Mouse (Mus musculus) gastrocnemius, adult 2 months (tissue): Measurements from ENCODE around the gene Cwc22. TPM values are rescaled to one million over a fixed set of nuclear protein-coding genes. Genes with fewer than 3 reads are reported as not detected.

Source experiments
- DNase-seq: peaks from one replicate; pipeline ENCODE4 v3.0.0; 2022
- H3K27ac ChIP-seq: fragments of 200-600 bp; 2 replicates; pipeline ENCODE4 v1.8.1; 2022; ENCODE audit warnings: mild to moderate bottlenecking
- H3K4me3 ChIP-seq: fragments of 200-600 bp; 2 replicates; pipeline ENCODE4 v1.8.1; 2022; ENCODE audit warnings: mild to moderate bottlenecking, moderate library complexity
- CTCF ChIP-seq: fragments of 200-600 bp; IDR thresholded peaks from 2 replicates; pipeline ENCODE4 v1.8.1; 2022; ENCODE audit warnings: antibody characterized with exemption, mild to moderate bottlenecking, moderate library complexity
- intact Hi-C: fragments of 180-260 bp; cut with DNase I; formaldehyde crosslinking; loops from one replicate; pipeline ENCODE4 v1.15.1; 2025
- total RNA-seq, 2 experiments: library from RNA; stranded (reverse); gene quantifications; 2 replicates each; pipeline ENCODE4 v1.2.3; 2021

Cwc22 gene
- total RNA-seq, 2 experiments from 2014 or later: 13.9 to 14.2 TPM

GRCm38 (mm10) chr2:77915187-77915586, 31.0 kb downstream of the Cwc22 start:
- intact Hi-C loops: no loop called here
- no peak for TF ChIP-seq CTCF
- Histone ChIP-seq H3K4me3 (no peak overlapping the region), H3K27ac (no peak overlapping the region)
- no peak for DNase-seq

GRCm38 (mm10) chr2:77913628-77914027, 32.5 kb downstream of the Cwc22 start:
- H3K4me3 ChIP-seq: no peak overlapping the region
- DNase-seq: no peak
- intact Hi-C loops: no loop called here
- TF ChIP-seq CTCF: no peak
- H3K27ac ChIP-seq: no peak overlapping the region

- Histone ChIP-seq H3K4me3 (no peak overlapping the region), H3K27ac (no peak overlapping the region)
- DNase-seq: no peak
- intact Hi-C loops: no loop called here
- TF ChIP-seq CTCF: no peak
Measured at GRCm38 (mm10) chr2:77912197-77912596, 34.0 kb downstream of the Cwc22 start.

- intact Hi-C loops: no loop called here
- DNase-seq: no peak
- H3K4me3 ChIP-seq: no peak overlapping the region
- TF ChIP-seq CTCF: no peak
- no peak overlapping the region for H3K27ac ChIP-seq
Measured at GRCm38 (mm10) chr2:77911452-77911851, 34.7 kb downstream of the Cwc22 start.

DNA sequence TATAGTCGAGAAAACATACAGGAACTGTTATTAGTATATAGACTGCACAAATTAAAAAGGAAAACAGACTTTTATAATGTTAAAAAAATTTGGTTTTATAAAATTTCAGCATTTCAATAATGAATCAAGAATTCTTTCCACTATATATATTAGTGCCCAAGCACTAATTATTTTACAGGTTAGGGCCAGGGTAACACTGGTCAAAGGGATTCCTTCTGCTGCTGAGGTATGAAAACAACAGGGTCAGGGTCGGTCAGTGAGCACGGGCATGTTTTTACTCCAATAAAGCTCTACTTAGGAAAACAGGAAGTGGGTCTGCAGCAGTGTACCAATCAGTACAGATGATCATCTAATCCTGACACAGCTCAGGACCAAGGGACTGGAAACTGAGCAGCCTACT, 36.0 kb downstream of the Cwc22 start:
- no peak overlapping the region for H3K27ac ChIP-seq
- intact Hi-C loops: no loop called here
- no peak for DNase-seq
- no peak overlapping the region for H3K4me3 ChIP-seq
- TF ChIP-seq CTCF: no peak

GRCm38 (mm10) chr2:77907164-77907563, 39.0 kb downstream of the Cwc22 start:
- no peak for DNase-seq
- intact Hi-C loops: no loop called here
- Histone ChIP-seq H3K27ac (no peak overlapping the region), H3K4me3 (no peak overlapping the region)
- no peak for TF ChIP-seq CTCF

DNA sequence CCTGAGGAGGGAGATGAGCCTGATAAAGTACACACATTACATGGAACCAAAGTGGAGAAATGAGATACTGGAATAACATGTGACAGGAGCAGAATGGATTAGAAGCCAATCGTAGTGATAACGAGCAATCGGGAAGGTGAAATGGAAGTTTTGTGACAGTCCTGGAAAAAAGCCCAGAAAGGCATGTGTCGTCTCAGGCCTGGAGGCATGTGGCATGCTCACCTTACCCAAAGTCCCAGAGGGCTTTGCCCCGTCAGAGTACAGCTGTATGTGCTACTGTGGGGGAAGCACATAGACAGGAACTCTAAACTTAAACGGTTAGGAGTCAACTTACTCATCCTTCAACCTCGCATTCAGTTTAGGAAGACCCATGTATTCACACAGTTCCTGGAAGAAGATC, 41.2 kb downstream of the Cwc22 start:
- H3K4me3 ChIP-seq: no peak overlapping the region
- TF ChIP-seq CTCF: no peak
- intact Hi-C loops: no loop called here

DNA sequence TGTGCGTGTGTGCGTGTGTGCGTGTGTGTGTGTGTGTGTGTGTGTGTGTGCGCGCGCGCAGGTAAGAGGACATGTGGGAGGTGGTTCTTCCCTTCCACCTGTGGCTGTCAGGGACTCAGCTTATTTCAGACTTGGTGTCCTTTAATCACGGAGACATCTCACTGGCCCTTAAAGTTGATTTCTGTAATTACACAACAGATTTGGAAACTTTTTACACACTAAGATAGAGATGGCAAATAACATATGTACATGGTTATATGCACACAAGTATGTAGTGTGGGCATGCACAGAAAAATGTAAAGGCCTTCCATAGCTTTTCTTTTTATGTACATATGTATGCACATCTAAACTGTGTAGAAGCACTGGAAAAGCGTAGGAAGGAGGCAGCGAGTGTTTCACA, 41.7 kb downstream of the Cwc22 start:
- TF ChIP-seq CTCF: no peak
- no peak overlapping the region for H3K27ac ChIP-seq
- DNase-seq: no peak
- intact Hi-C loops: no loop called here
- no peak overlapping the region for H3K4me3 ChIP-seq

More for the DNA sequence above, 41.2 kb downstream of the Cwc22 start:
- no peak overlapping the region for H3K27ac ChIP-seq
- DNase-seq: no peak

DNA sequence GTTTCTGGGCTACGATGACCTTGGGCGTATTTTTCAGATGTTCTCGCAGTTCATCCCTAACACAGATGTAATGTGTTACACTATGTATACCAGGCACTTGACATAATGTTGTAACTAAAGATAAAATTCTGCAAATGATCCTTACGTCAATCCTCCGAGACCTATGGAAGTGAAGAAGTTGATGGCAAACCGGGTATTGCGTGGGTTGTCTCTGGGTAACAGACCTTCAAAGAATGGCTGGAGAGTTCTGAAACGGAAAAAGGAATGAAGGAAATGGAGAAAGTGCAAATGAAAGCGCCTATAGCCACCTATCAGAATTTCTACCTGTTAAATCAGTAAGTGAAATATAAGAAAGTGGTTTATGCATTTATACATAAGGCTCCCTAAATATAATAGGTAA, 42.2 kb downstream of the Cwc22 start:
- TF ChIP-seq CTCF: no peak
- intact Hi-C loops: no loop called here
- DNase-seq: no peak
- Histone ChIP-seq H3K27ac (no peak overlapping the region), H3K4me3 (no peak overlapping the region)

DNA sequence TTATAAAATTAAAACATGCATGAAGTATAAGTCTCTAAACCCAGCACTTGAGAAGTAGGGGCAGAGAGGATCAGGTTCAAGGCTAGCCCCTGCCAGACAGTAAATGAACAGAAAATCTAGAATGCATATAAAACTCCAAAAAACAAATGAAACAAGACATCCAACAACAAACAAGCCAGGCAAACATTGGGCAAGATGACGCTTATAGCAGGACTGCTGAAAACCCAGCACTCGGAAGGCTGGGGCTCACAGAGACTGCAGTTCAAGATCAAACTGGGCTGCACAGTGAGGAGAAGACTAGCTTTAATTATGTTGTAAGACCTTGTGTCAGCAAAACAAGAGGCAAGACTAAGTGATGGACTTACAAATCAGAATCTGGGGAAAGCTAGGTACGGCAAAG, 43.1 kb downstream of the Cwc22 start:
- no peak for TF ChIP-seq CTCF
- intact Hi-C loops: no loop called here
- H3K27ac ChIP-seq: no peak overlapping the region

DNA sequence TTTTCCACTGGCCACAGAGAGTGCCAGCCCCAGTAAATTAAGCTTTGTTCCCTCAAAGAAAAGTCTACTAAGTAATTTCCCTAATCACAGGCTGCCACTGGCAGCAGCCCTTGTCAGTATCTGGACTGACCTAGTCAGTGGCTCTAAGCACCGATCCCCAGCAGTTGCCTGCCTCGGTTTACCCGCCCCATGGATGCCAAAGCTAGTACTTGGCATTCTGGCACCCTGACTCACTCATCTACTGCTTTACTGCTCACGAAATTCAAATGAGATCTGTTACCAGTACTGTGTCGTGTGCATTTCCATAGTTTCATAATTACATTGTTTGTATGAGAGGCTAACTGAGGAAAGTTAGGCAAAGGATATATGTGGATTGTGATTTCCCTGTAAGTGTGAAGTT, 44.9 kb downstream of the Cwc22 start:
- no peak overlapping the region for H3K4me3 ChIP-seq
- TF ChIP-seq CTCF: no peak
- DNase-seq: no peak
- no peak overlapping the region for H3K27ac ChIP-seq
- intact Hi-C loops: no loop called here

More for the DNA sequence above, 43.1 kb downstream of the Cwc22 start:
- no peak for DNase-seq
- H3K4me3 ChIP-seq: no peak overlapping the region

DNA sequence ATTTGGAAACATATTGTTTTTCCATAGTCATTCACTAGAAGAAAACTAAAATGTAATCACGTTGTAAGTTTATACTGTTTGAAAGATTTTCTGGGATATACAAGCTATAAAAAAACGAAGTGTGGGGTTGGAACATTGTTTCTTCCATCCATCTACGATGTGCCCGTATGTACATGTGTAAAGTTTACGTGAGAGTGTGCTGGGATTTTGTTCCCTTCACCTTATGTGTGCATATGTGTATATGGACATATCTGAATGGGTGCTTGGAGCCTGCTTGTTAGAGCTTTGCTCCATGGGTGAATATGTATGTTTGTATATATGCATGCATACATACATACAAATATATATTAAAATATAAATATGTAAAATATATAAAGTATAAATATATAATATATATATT, 45.4 kb downstream of the Cwc22 start:
- H3K4me3 ChIP-seq: no peak overlapping the region
- TF ChIP-seq CTCF: no peak
- DNase-seq: no peak
- H3K27ac ChIP-seq: no peak overlapping the region
- intact Hi-C loops: no loop called here

DNA sequence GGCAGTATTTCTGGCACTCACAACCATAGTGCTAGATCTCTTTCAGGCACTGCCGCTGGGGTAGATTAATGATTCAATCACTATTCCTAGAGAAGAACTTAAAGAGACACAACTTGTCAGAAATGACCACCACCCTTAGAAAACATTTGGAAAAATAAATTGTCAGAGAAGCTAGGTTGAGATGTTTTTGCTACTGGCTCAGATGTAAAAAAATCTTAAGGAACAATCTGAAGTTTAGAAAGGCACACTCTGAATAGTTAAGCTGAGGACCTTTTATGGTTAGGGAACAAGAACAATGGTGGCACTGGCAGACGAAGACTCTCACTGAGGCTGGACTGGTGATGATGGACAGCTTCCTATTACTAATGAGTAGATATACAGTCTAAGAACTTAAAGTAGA, 46.1 kb downstream of the Cwc22 start:
- no peak for DNase-seq
- no peak for TF ChIP-seq CTCF
- H3K4me3 ChIP-seq: no peak overlapping the region

DNA sequence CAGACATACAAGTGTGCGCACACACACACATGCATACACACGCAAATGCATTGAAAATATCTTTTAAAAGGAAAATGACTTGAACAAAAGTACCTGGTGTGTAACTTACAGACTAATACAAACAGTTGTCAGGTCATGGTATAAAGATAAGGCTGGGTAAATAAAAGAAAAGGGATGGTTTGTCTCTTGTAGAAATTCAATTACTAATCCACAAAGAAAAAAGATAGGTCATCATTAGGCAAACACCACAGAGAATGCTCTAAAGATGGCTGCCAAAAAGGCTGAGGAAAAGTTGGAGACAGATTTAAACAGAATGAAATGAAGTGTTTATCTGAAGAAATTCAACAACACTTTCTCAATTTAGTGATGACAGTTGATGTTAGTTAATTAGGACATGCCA, 47.7 kb downstream of the Cwc22 start:
- H3K27ac ChIP-seq: no peak overlapping the region
- intact Hi-C loops: loop anchor here (10.0 kb wide), 1 partner anchor 316 kb away; no protein-coding TSS in a partner anchor
- TF ChIP-seq CTCF: no peak
- H3K4me3 ChIP-seq: no peak overlapping the region
- DNase-seq: no peak

More for the DNA sequence above, 46.1 kb downstream of the Cwc22 start:
- intact Hi-C loops: no loop called here
- H3K27ac ChIP-seq: no peak overlapping the region

- no peak overlapping the region for H3K4me3 ChIP-seq
- intact Hi-C loops: loop anchor here (10.0 kb wide), 1 partner anchor 317 kb away; no protein-coding TSS in a partner anchor
- no peak for TF ChIP-seq CTCF
- no peak overlapping the region for H3K27ac ChIP-seq
- DNase-seq: no peak
Measured at GRCm38 (mm10) chr2:77897988-77898387, 48.2 kb downstream of the Cwc22 start.
